Mouse (Mus musculus) erythroblast, embryonic 14.5 days (primary cell): ENCODE results near the gene Ficd.

Experiments
- GATA1 ChIP-seq: IDR thresholded peaks from 2 replicates; pipeline ENCODE4 v1.6.1; 2012; ENCODE audit warnings: low read length, inconsistent platforms, mixed read lengths
- TAL1 ChIP-seq: IDR thresholded peaks from 3 replicates; pipeline ENCODE4 v1.6.1; 2012; ENCODE audit warnings: low read length, inconsistent platforms, mixed read lengths

- no peak for TF ChIP-seq TAL1
- TF ChIP-seq GATA1 = no peak
These were observed 9.0 kb upstream of the Ficd start for GRCm38 (mm10) chr5:113726618-113727017.
